Mouse (Mus musculus): Measurements from ENCODE around the gene Cdh4.

GRCm38 (mm10) chr2:179600347-179600746 lies 158.1 kb downstream of the Cdh4 start:
- TF ChIP-seq POLR2A (IDR thresholded peaks at IDR 0.05; ENCODE audit: borderline replicate concordance, extremely low read depth, insufficient read depth, insufficient read length, poor library complexity, severe bottlenecking) = no peak
- no peak for TF ChIP-seq CTCF (IDR thresholded peaks at IDR 0.05; ENCODE audit: borderline replicate concordance, extremely low read depth, insufficient read depth, insufficient read length)

All from brain, embryonic 14.5 days (tissue).